Mouse (Mus musculus) testis, adult 2 months (tissue): Measurements from ENCODE around the gene Arhgef28.

ENCODE experiments used
- CTCF ChIP-seq: fragments of 200-500 bp; IDR thresholded peaks from 2 replicates; pipeline ENCODE4 v1.5.1; 2012; ENCODE audit warnings: low read depth, mild to moderate bottlenecking, inconsistent platforms, low read length, moderate library complexity; ENCODE audit not compliant: control insufficient read depth, insufficient read depth, insufficient replicate concordance
- POLR2A ChIP-seq: fragments of 200-500 bp; IDR thresholded peaks from 2 replicates; pipeline ENCODE4 v1.6.1; 2012; ENCODE audit warnings: low read depth, mild to moderate bottlenecking, inconsistent platforms, low read length, moderate library complexity; ENCODE audit not compliant: control insufficient read depth

- TF ChIP-seq CTCF (no peak), POLR2A (no peak)
Observed at GRCm38 (mm10) chr13:98206546-98206870, 269 bp upstream of the Arhgef28 start.
